Mouse (Mus musculus) liver, embryonic 16.5 days (tissue): ENCODE measurements around the gene Zfp607b. TPM values are rescaled to one million over a fixed set of nuclear protein-coding genes. Genes with fewer than 3 reads are reported as not detected.

ENCODE experiments used
- polyA plus RNA-seq: library from polyadenylated mRNA; unstranded; fragments of >200 nt; fragmentation: Nextera tagmentation; extraction: Ambion mirVana; gene quantifications from 2 replicates; pipeline ENCODE4 v1.2.1, GENCODE M21; 2015

The Zfp607b gene
- polyA plus RNA-seq, 1 experiment from 2014 or later: 0.58 TPM

Other genes with a start within 250 kb of the Zfp607b start
- 0.02 and 0.06 TPM in 2 replicates for gene Sptbn4, start 241.7 kb upstream of the Zfp607b start, polyA plus RNA-seq
- gene Blvrb, start 241.4 kb upstream of the Zfp607b start, polyA plus RNA-seq: 853 and 865 TPM in 2 replicates
- 35.5 and 37.6 TPM in 2 replicates for gene Sertad3, start 215.6 kb upstream of the Zfp607b start, polyA plus RNA-seq
- gene Sertad1, start 202.4 kb upstream of the Zfp607b start, polyA plus RNA-seq: 29.2 and 31.6 TPM in 2 replicates
- gene Prx, start 190.0 kb upstream of the Zfp607b start, polyA plus RNA-seq: 0.74 and 0.81 TPM in 2 replicates
- 0.09 TPM in 1 of 2 replicates, not detected in the other for gene Hipk4, start 166.1 kb upstream of the Zfp607b start, polyA plus RNA-seq
- 85.0 and 101 TPM in 2 replicates for gene Pld3, start 136.1 kb upstream of the Zfp607b start, polyA plus RNA-seq
- 15.6 and 16.1 TPM in 2 replicates for gene 2310022A10Rik, start 136.1 kb upstream of the Zfp607b start, polyA plus RNA-seq
- gene Akt2, start 97.8 kb upstream of the Zfp607b start, polyA plus RNA-seq: 24.8 and 26.3 TPM in 2 replicates
- not detected in 2 replicates for gene Ttc9b, start 35.4 kb upstream of the Zfp607b start, polyA plus RNA-seq
- gene Map3k10, start 14.7 kb upstream of the Zfp607b start, polyA plus RNA-seq: 1.1 and 1.4 TPM in 2 replicates
- gene Zfp60, start 42.0 kb downstream of the Zfp607b start, polyA plus RNA-seq: 4.1 and 4.3 TPM in 2 replicates
- 0.55 and 0.58 TPM in 2 replicates for gene Zfp626, start 117.9 kb downstream of the Zfp607b start, polyA plus RNA-seq
- gene Zfp59, start 149.3 kb downstream of the Zfp607b start, polyA plus RNA-seq: 1.3 and 1.4 TPM in 2 replicates
- 0.81 and 1.1 TPM in 2 replicates for gene Zfp607a, start 168.2 kb downstream of the Zfp607b start, polyA plus RNA-seq
- 1.2 and 1.5 TPM in 2 replicates for gene Zfp974, start 240.1 kb downstream of the Zfp607b start, polyA plus RNA-seq